Mouse (Mus musculus) midbrain, embryonic 16.5 days (tissue): ENCODE results near the gene Clhc1. TPM values are rescaled to one million over a fixed set of nuclear protein-coding genes. Genes with fewer than 3 reads are reported as not detected.
"Not testable (repeated sequence)": the region's sequence is repeated elsewhere in the genome, so short reads cannot be mapped to it uniquely, and the experiment has no call there.

ENCODE experiments used
- ATAC-seq: fragments of 200-750 bp; cut with Nextera tagmentation; 2 replicates; pipeline ENCODE4 v1.8.0; 2017; ENCODE audit warnings: moderate TSS enrichment
- H3K27ac ChIP-seq: fragments of 300-500 bp; sonication (generic); 2 replicates; pipeline ENCODE4 v1.5.1; 2014; ENCODE audit warnings: mild to moderate bottlenecking, low read length, mixed read lengths
- H3K27me3 ChIP-seq: fragments of 300-500 bp; sonication (generic); 2 replicates; pipeline ENCODE4 v1.6.1; 2014; ENCODE audit warnings: low read depth, low read length, mixed read lengths; ENCODE audit not compliant: control insufficient read depth, insufficient read depth
- H3K36me3 ChIP-seq: fragments of 300-500 bp; sonication (generic); 2 replicates; pipeline ENCODE4 v1.6.1; 2014; ENCODE audit warnings: mild to moderate bottlenecking, low read length, moderate library complexity, mixed read lengths; ENCODE audit not compliant: control insufficient read depth, insufficient read depth
- H3K4me1 ChIP-seq: fragments of 300-500 bp; sonication (generic); 2 replicates; pipeline ENCODE4 v1.6.1; 2014; ENCODE audit warnings: mild to moderate bottlenecking, low read length, mixed read lengths; ENCODE audit not compliant: control insufficient read depth, insufficient read depth
- H3K4me2 ChIP-seq: fragments of 300-500 bp; sonication (generic); 2 replicates; pipeline ENCODE4 v1.6.1; 2014; ENCODE audit warnings: mild to moderate bottlenecking, low read length, mixed read lengths
- H3K4me3 ChIP-seq: fragments of 300-500 bp; sonication (generic); 2 replicates; pipeline ENCODE4 v1.5.1; 2014; ENCODE audit warnings: low read depth, mild to moderate bottlenecking, low read length, moderate library complexity, mixed read lengths
- H3K9ac ChIP-seq: fragments of 300-500 bp; sonication (generic); 2 replicates; pipeline ENCODE4 v1.6.1; 2014; ENCODE audit warnings: low read depth, low read length, mixed read lengths
- H3K9me3 ChIP-seq: fragments of 300-500 bp; sonication (generic); replicated peaks from 2 replicates; pipeline ENCODE4 v1.6.1; 2014; ENCODE audit warnings: mild to moderate bottlenecking, low read length, mixed read lengths; ENCODE audit not compliant: control insufficient read depth, poor library complexity, severe bottlenecking
- WGBS: fragments of 180-500 bp; shearing (Covaris S2); extraction: QIAGEN DNeasy Blood & Tissue Kit; methylation state at CpG from one replicate; pipeline ENCODE4 v1.1.7; 2014; 5-methylcytosine and 5-hydroxymethylcytosine counted together
- polyA plus RNA-seq: library from polyadenylated mRNA; unstranded; fragments of >200 nt; fragmentation: Nextera tagmentation; extraction: Ambion mirVana; gene quantifications from 2 replicates; pipeline ENCODE4 v1.2.1, GENCODE M21; 2015

Clhc1 gene
- polyA plus RNA-seq, 1 experiment from 2014 or later, result 0.14 TPM

- H3K27ac ChIP-seq, result peak within 1 kb of the TSS; percentile 91
- H3K27me3 ChIP-seq, result no peaks in the 10 kb centered on the region
- ATAC-seq, result peak; percentile 98
- H3K4me1 ChIP-seq, result peaks cover 18% of the 10 kb centered on the region
- H3K36me3 ChIP-seq, result peaks cover 12% of the 10 kb centered on the region
- H3K9ac ChIP-seq, result peak within 1 kb of the TSS; percentile 85
- peak within 1 kb of the TSS; percentile 73 for H3K4me3 ChIP-seq
- peak within 1 kb of the TSS; percentile 74 for H3K4me2 ChIP-seq
- H3K9me3 ChIP-seq, result no peaks in the 10 kb centered on the region
- 2% methylated on average over 47 of the region's 47 CpGs for WGBS
Observed at GRCm38 (mm10) chr11:29525988-29526794, 21.6 kb upstream of the Clhc1 start, which contains the start of gene Mtif2. TSS of gene Mtif2 (plus strand) at chr11:29526408.

GRCm38 (mm10) chr11:29538201-29538600, 9.5 kb upstream of the Clhc1 start:
- no peak overlapping the region for H3K4me3 ChIP-seq
- 98% methylated on average over 1 of the region's 1 CpGs for WGBS
- no peak overlapping the region for H3K4me2 ChIP-seq
- no peak for ATAC-seq
- H3K27ac ChIP-seq, result no peak overlapping the region
- no peaks in the 10 kb centered on the region for H3K27me3 ChIP-seq
- peaks cover 25% of the 10 kb centered on the region for H3K36me3 ChIP-seq
- H3K9ac ChIP-seq, result no peak overlapping the region
- no peaks in the 10 kb centered on the region for H3K9me3 ChIP-seq
- no peaks in the 10 kb centered on the region for H3K4me1 ChIP-seq

- ATAC-seq, result no peak
- H3K36me3 ChIP-seq, result peaks cover 18% of the 10 kb centered on the region
- no peaks in the 10 kb centered on the region for H3K9me3 ChIP-seq
- no peak overlapping the region for H3K27ac ChIP-seq
- H3K27me3 ChIP-seq, result no peaks in the 10 kb centered on the region
- peaks cover 13% of the 10 kb centered on the region for H3K4me1 ChIP-seq
- H3K4me2 ChIP-seq, result no peak overlapping the region
- WGBS, result 89% methylated on average over 3 of the region's 3 CpGs
- no peak overlapping the region for H3K9ac ChIP-seq
- H3K4me3 ChIP-seq, result no peak overlapping the region
Observed at GRCm38 (mm10) chr11:29544225-29544945, 3.4 kb upstream of the Clhc1 start.

GRCm38 (mm10) chr11:29545150-29545752, 2.5 kb upstream of the Clhc1 start:
- Histone ChIP-seq H3K4me1 (peaks cover 13% of the 10 kb centered on the region), H3K36me3 (peaks cover 18% of the 10 kb centered on the region)
- H3K9ac ChIP-seq, H3K4me2 ChIP-seq, ATAC-seq, H3K4me3 ChIP-seq, H3K27ac ChIP-seq, H3K9me3 ChIP-seq, H3K27me3 ChIP-seq: not testable (repeated sequence)
- WGBS, result 88% methylated on average over 4 of the region's 4 CpGs

DNA sequence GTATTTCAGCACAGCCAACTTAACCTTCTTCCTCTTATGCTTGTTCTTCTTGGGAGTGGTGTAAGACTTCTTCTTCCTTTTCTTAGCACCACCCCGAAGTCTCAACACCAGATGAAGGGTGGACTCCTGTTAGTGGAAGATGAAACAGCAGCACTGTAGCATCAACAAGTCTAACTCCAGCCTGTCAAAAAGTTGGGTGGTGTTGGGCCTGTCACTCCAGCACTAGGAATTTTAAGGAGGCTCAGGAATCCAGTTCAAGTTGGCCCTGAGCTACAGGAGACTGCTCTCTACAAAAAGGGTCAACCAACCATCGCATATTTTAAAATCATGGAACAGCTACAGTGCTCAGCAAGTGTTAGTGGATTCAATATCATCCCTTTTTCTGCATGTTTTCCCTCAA, 1.5 kb upstream of the Clhc1 start:
- H3K9ac ChIP-seq, result peak overlapping the region; percentile 88; the same call in 1 of the 2 replicates
- not testable (repeated sequence) for H3K27me3 ChIP-seq, ATAC-seq, H3K9me3 ChIP-seq, H3K4me3 ChIP-seq, H3K27ac ChIP-seq
- 96% methylated on average over 2 of the region's 2 CpGs for WGBS
- peak overlapping the region; percentile 71; the same call in 1 of the 2 replicates for H3K4me2 ChIP-seq
- peaks cover 16% of the 10 kb centered on the region for H3K36me3 ChIP-seq
- peaks cover 13% of the 10 kb centered on the region for H3K4me1 ChIP-seq

GRCm38 (mm10) chr11:29546762-29547161, 988 bp upstream of the Clhc1 start:
- Histone ChIP-seq H3K27me3 (no peaks in the 10 kb centered on the region), H3K36me3 (peaks cover 13% of the 10 kb centered on the region), H3K4me3 (peak overlapping the region; percentile 86), H3K4me1 (peaks cover 13% of the 10 kb centered on the region), H3K27ac (no peak overlapping the region), H3K4me2 (peak overlapping the region; percentile 71), H3K9me3 (no peaks in the 10 kb centered on the region), H3K9ac (peak overlapping the region; percentile 88)
- ATAC-seq, result no peak
- WGBS, result 24% methylated on average over 2 of the region's 2 CpGs

GRCm38 (mm10) chr11:29547249-29547751, 450 bp upstream of the Clhc1 start:
- Histone ChIP-seq H3K27me3 (no peaks in the 10 kb centered on the region), H3K4me2 (peak overlapping the region; percentile 71), H3K9ac (peak overlapping the region; percentile 88), H3K9me3 (no peaks in the 10 kb centered on the region), H3K4me3 (peak overlapping the region; percentile 86), H3K27ac (peak overlapping the region; percentile 94), H3K36me3 (peaks cover 13% of the 10 kb centered on the region), H3K4me1 (peaks cover 13% of the 10 kb centered on the region)
- under 1% methylated on average over 27 of the region's 27 CpGs for WGBS
- peak; percentile 22 for ATAC-seq

DNA sequence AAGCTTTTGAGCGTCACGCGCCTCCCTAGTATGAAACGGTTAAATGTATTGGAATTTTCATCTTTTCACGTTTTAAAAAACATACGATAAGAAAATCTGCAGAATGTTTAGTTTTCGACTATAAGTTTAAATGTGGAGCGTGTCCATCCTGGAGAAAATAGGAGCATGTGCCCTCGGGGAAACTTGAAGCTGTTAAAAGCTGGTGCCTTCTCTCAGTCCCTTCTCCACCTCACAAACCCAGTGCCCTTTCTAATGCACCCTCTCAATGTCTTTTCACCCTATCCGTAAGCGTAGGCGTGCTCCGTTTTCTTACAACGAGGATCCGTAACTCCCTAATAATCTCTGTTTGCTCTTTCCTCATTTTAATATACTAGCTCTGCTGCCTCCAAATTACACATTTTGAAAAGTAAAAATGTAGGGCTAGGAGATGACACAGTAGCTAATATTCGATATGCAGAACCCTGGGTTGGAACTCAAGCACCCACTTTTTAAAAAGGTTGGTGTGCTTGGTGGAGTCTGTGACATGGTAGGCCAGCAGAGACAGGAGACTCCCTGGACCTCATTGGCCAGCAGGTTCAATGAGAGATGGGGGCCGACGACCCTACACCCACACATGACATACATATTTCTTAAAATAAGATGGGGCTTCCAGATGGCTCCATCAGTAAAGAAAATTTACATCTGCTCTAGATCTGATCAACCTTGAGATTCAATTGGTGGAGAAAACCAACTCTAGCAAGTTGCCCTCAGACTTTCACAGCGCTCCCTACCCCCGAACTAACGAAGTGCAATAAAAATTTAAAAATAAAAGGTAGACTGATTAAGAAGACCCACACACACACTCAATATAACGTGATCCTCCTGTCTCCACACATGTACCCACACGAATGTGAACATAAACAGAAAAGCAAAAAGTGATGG, 1.0 kb downstream of the Clhc1 start:
- no peaks in the 10 kb centered on the region for H3K27me3 ChIP-seq
- peak overlapping the region; percentile 94 for H3K27ac ChIP-seq
- no peaks in the 10 kb centered on the region for H3K9me3 ChIP-seq
- peaks cover 13% of the 10 kb centered on the region for H3K36me3 ChIP-seq
- H3K4me1 ChIP-seq, result peaks cover 13% of the 10 kb centered on the region
- WGBS, result 28% methylated on average over 23 of the region's 23 CpGs
- H3K4me2 ChIP-seq, result peak overlapping the region; percentile 58
- H3K9ac ChIP-seq, result peak overlapping the region; percentile 88
- peak overlapping the region; percentile 86 for H3K4me3 ChIP-seq
- peak; percentile 23; the same call in 1 of the 2 replicates for ATAC-seq
